8 mouse cellular contexts compared by ENCODE assay signal in the genomic region with DNA sequence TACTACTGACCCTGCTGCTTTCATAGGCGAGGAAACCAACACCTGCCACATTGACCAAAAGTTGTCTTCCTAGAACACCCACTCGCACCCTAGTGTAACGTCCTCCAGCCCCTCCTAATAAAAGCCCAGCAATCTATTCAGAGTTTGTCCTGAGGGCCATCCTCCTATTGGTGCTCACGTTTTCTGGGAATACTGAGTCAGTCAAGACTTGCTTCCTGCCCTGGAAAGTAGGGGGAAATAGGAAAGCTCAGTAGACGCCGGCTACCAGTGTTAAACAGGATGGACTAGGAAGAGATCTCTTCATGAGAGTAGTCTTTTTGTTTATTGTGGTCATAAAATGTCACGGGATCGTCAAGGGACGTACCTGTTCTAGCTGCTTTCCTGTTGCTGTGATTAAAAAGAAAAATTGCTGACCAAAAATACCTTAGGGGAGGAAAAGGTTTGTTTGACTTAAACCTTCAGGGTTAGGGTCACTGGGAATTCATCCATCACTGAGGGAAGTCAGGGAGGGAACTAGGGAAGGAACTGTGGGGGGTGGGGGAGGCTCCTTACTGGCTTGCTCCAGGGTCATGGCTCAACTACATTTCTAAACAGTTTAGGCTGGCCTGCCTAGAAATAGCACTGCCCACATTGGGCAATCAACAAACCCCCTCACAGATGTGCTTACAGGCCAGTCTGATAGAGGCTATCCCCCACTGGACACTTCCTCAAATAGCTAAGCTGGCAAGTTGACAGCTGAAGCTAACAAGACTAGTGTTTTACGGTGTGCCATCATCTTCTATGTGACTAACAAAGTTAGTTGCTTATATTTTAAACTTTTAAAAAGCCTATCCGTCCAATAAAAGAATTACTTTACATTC. TPM values are rescaled to one million over a fixed set of nuclear protein-coding genes. Genes with fewer than 3 reads are reported as not detected.
DNase-seq lines count a peak whose midpoint lies in the region; ATAC-seq lines count a peak whose summit lies in the region.

No protein-coding gene starts in this region.

- intact Hi-C loops in gastrocnemius, postnatal 36 days (cut with DNase I) = loop anchor here (5.0 kb wide), 1 partner anchor 101 kb away; the partner anchor contains the start of gene Cep85

- H3K27ac ChIP-seq in heart, embryonic 13.5 days (replicated peaks) = peak overlapping the region; percentile 100
- H3K27ac ChIP-seq in hindbrain, embryonic 13.5 days = peak overlapping the region; percentile 100
- peak overlapping the region; percentile 100 for H3K27ac ChIP-seq in midbrain, embryonic 10.5 days (replicated peaks)

- H3K4me2 ChIP-seq in heart, embryonic 13.5 days = peak overlapping the region; percentile 97
- peak overlapping the region; percentile 77 for H3K4me2 ChIP-seq in hindbrain, embryonic 13.5 days

- peaks cover 13% of the 10 kb centered on the region for H3K36me3 ChIP-seq in heart, embryonic 13.5 days
- H3K36me3 ChIP-seq in hindbrain, embryonic 13.5 days = peaks cover 13% of the 10 kb centered on the region
- peaks cover 14% of the 10 kb centered on the region for H3K36me3 ChIP-seq in midbrain, embryonic 10.5 days

- peak overlapping the region; percentile 99 for H3K9ac ChIP-seq in heart, embryonic 13.5 days
- peak overlapping the region; percentile 93 for H3K9ac ChIP-seq in hindbrain, embryonic 13.5 days

- H3K9me3 ChIP-seq in heart, embryonic 13.5 days = no peaks in the 10 kb centered on the region
- H3K9me3 ChIP-seq in hindbrain, embryonic 13.5 days = no peaks in the 10 kb centered on the region
- H3K9me3 ChIP-seq in midbrain, embryonic 10.5 days (replicated peaks) = no peaks in the 10 kb centered on the region

- H3K4me1 ChIP-seq in heart, embryonic 13.5 days = peaks cover 47% of the 10 kb centered on the region
- H3K4me1 ChIP-seq in hindbrain, embryonic 13.5 days (replicated peaks) = peaks cover 25% of the 10 kb centered on the region
- peaks cover 29% of the 10 kb centered on the region for H3K4me1 ChIP-seq in midbrain, embryonic 10.5 days

- H3K4me3 ChIP-seq in heart, embryonic 13.5 days = peak overlapping the region; percentile 99
- peak overlapping the region; percentile 99 for H3K4me3 ChIP-seq in hindbrain, embryonic 13.5 days
- peak overlapping the region; percentile 95 for H3K4me3 ChIP-seq in midbrain, embryonic 10.5 days

- H3K27me3 ChIP-seq in heart, embryonic 13.5 days (replicated peaks) = peaks cover 4% of the 10 kb centered on the region
- peaks cover 14% of the 10 kb centered on the region; the same call in 1 of the 2 replicates for H3K27me3 ChIP-seq in hindbrain, embryonic 13.5 days
- H3K27me3 ChIP-seq in midbrain, embryonic 10.5 days (ENCODE audit: low read depth, poor library complexity, severe bottlenecking) = peaks cover 9% of the 10 kb centered on the region; the same call in 1 of the 2 replicates

- no peak for DNase-seq in heart, adult 8-10 months (ENCODE audit: low spot score)
- DNase-seq in midbrain, embryonic 10.5 days (ENCODE audit: low spot score) = no peak
- no peak for DNase-seq in spleen, postnatal 10 days (ENCODE audit: low spot score in 2 of 2)
- DNase-seq in cerebellum, postnatal 25 days = no peak
- no peak for DNase-seq in gastrocnemius, postnatal 36 days

- 38% methylated on average over 11 of the region's 11 CpGs for WGBS in heart, embryonic 13.5 days
- WGBS in hindbrain, embryonic 13.5 days = 47% methylated on average over 11 of the region's 11 CpGs
- WGBS in midbrain, embryonic 10.5 days = 57% methylated on average over 11 of the region's 11 CpGs

- ATAC-seq in heart, embryonic 13.5 days (ENCODE audit: extremely low read depth, insufficient number of reproducible peaks, low FRiP score, low TSS enrichment) = no peak
- ATAC-seq in common myeloid progenitor, adult 5-6 weeks (replicated peaks; ENCODE audit: low read depth, poor library complexity, severe bottlenecking) = peak; percentile 20; the same call in 1 of the 2 replicates
- no peak for ATAC-seq in hindbrain, embryonic 13.5 days (ENCODE audit: low FRiP score)

RNA-seq across cellular contexts. Expression of gene Pdik1l, which starts 0.9 kb away (rescaled TPM):
- polyA plus RNA-seq in heart, embryonic 13.5 days (2015; fragmentation: Nextera tagmentation; extraction: Ambion mirVana) = 13.4 and 13.5 TPM in 2 replicates
- total RNA-seq in heart, adult 8-10 months (2022) = 1 to 10 TPM; 6.2 to 7.6 (median 6.7) TPM
- total RNA-seq in common myeloid progenitor, adult 5-6 weeks (2017) = 27.9 and 36.1 TPM in 2 replicates
- polyA plus RNA-seq in hindbrain, embryonic 13.5 days (2015; fragmentation: Nextera tagmentation; extraction: Ambion mirVana) = 35.0 and 37.3 TPM in 2 replicates
- 21.6 and 23.8 TPM in 2 replicates for polyA plus RNA-seq in midbrain, embryonic 10.5 days (2016; fragmentation: Nextera tagmentation; extraction: Ambion mirVana)
- 1 to 10 TPM; 2.2 to 4.3 TPM for total RNA-seq in gastrocnemius, postnatal 36 days (2021)

RNA-seq across cellular contexts. Expression of gene Trim63, which starts 26.3 kb away (rescaled TPM):
- 108 and 136 TPM in 2 replicates for polyA plus RNA-seq in heart, embryonic 13.5 days (2015; fragmentation: Nextera tagmentation; extraction: Ambion mirVana)
- total RNA-seq in heart, adult 8-10 months (2022) = 100 to 1,000 TPM; 164 to 261 (median 195) TPM
- not detected in 2 replicates for total RNA-seq in common myeloid progenitor, adult 5-6 weeks (2017)
- polyA plus RNA-seq in hindbrain, embryonic 13.5 days (2015; fragmentation: Nextera tagmentation; extraction: Ambion mirVana) = 0.38 and 0.51 TPM in 2 replicates
- 0.36 and 0.87 TPM in 2 replicates for polyA plus RNA-seq in midbrain, embryonic 10.5 days (2016; fragmentation: Nextera tagmentation; extraction: Ambion mirVana)
- total RNA-seq in gastrocnemius, postnatal 36 days (2021) = 100 to 1,000 TPM; 241 to 268 TPM

RNA-seq across cellular contexts. Expression of gene Grrp1, which starts 34.7 kb away (rescaled TPM):
- 4.3 and 5.0 TPM in 2 replicates for polyA plus RNA-seq in heart, embryonic 13.5 days (2015; fragmentation: Nextera tagmentation; extraction: Ambion mirVana)
- 1 to 10 TPM; 6.1 to 8.0 (median 7.3) TPM for total RNA-seq in heart, adult 8-10 months (2022)
- not detected in 2 replicates for total RNA-seq in common myeloid progenitor, adult 5-6 weeks (2017)
- 9.3 and 14.2 TPM in 2 replicates for polyA plus RNA-seq in hindbrain, embryonic 13.5 days (2015; fragmentation: Nextera tagmentation; extraction: Ambion mirVana)
- 5.7 and 9.5 TPM in 2 replicates for polyA plus RNA-seq in midbrain, embryonic 10.5 days (2016; fragmentation: Nextera tagmentation; extraction: Ambion mirVana)
- 1 to 10 TPM; 2.4 to 3.6 TPM for total RNA-seq in gastrocnemius, postnatal 36 days (2021)

RNA-seq across cellular contexts. Expression of gene Gm30191, which starts 41.9 kb away (rescaled TPM):
- polyA plus RNA-seq in heart, embryonic 13.5 days (2015; fragmentation: Nextera tagmentation; extraction: Ambion mirVana) = not detected in 2 replicates
- not detected for total RNA-seq in heart, adult 8-10 months (2022)
- not detected in 2 replicates for total RNA-seq in common myeloid progenitor, adult 5-6 weeks (2017)
- polyA plus RNA-seq in hindbrain, embryonic 13.5 days (2015; fragmentation: Nextera tagmentation; extraction: Ambion mirVana) = 0.54 and 0.74 TPM in 2 replicates
- polyA plus RNA-seq in midbrain, embryonic 10.5 days (2016; fragmentation: Nextera tagmentation; extraction: Ambion mirVana) = 0.20 TPM in 1 of 2 replicates, not detected in the other
- not detected for total RNA-seq in gastrocnemius, postnatal 36 days (2021)

RNA-seq across cellular contexts. Expression of gene Zfp593, which starts 43.2 kb away (rescaled TPM):
- polyA plus RNA-seq in heart, embryonic 13.5 days (2015; fragmentation: Nextera tagmentation; extraction: Ambion mirVana) = 9.2 and 9.9 TPM in 2 replicates
- total RNA-seq in heart, adult 8-10 months (2022) = 1 to 10 TPM; 3.8 to 4.3 (median 4.0) TPM
- total RNA-seq in common myeloid progenitor, adult 5-6 weeks (2017) = 8.6 and 13.1 TPM in 2 replicates
- polyA plus RNA-seq in hindbrain, embryonic 13.5 days (2015; fragmentation: Nextera tagmentation; extraction: Ambion mirVana) = 15.5 and 15.7 TPM in 2 replicates
- polyA plus RNA-seq in midbrain, embryonic 10.5 days (2016; fragmentation: Nextera tagmentation; extraction: Ambion mirVana) = 19.4 and 22.9 TPM in 2 replicates
- 1 to 10 TPM; 4.5 to 4.7 TPM for total RNA-seq in gastrocnemius, postnatal 36 days (2021)

Comparison
In these comparisons a context has a peak if more than half of its experiments do, and no peak if none do; other contexts are left out.
1. RNA of gene Trim63, which starts 26.3 kb away (total RNA-seq): 241 to 268 TPM in gastrocnemius, postnatal 36 days and 164 to 261 TPM in heart, adult 8-10 months; not detected in common myeloid progenitor, adult 5-6 weeks; every median in the first group is over 100 times any median in the second.
2. Peak in every context shown above with its lines, with median percentiles within 50 percentile points of each other: H3K27ac ChIP-seq and H3K4me3 ChIP-seq.